Mouse (Mus musculus) gastrocnemius, postnatal 25 days (tissue): ENCODE results near the gene Pdzd9. TPM values are rescaled to one million over a fixed set of nuclear protein-coding genes. Genes with fewer than 3 reads are reported as not detected.

Experiments used
- DNase-seq: peaks from one replicate; pipeline ENCODE4 v3.0.0; 2022
- total RNA-seq, 2 experiments: library from RNA; stranded (reverse); gene quantifications; 1 replicate in 1 of 2; 2 replicates in 1 of 2; pipeline ENCODE4 v1.2.3; 2021

Pdzd9 gene
- total RNA-seq, 2 experiments from 2014 or later, result not detected

DNA sequence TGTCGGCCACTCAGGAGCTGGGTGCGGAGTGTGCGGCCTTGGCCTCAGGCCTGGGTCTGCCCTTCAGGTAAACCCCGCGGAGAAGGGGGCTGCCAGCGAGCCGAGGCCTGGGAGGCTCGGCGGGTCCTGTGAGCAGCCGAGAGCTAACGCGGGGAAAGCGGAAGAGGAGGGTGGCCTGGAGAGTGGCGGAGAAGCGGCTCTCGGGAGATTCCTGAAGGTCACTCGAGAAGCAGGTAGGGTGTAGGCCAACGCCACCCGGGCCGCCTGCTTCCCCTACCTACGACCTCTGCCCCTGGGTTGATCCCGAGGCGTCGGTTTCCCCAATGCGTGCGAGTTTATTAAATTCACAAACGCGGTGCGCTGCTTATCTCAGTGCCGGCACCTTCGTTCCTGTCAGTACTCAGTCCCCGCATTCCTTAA lies 34.8 kb downstream of the Pdzd9 start:
- no peak for DNase-seq

DNA sequence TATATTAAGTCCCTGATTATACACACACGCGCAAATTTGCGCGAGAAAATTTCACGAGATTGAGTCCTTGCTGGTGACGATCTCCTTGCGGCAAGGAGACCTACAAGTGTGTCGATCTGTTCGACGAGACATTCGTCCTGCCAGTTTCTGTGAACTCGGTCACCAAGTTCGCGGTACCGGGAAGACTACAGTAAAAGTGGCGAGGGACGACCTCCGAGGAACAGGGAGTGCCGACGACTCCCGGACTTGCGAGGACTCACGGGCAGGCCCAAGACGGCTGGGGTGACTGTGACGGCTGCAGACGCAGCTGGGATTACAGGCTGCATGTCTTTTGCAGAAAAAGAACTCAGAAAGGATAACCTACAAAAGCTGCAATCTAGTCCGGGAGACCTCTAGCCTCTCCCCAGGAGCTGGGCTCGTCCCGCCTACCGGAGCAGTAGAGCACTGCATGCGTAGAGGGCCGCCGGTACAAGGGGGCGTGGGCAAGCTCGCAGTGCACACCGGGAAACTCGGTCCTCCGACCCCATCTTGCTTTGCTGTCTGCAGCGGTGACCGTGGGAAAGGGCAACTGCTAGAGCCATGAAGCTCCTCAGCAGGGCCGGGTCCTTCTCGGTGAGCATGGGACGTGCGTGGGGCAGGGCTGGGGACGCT lies 35.3 kb downstream of the Pdzd9 start, which contains the start of gene Uqcrc2:
Uqcrc2 (plus strand) TSS at position 466 of the 651 bp plus-strand sequence.
- DNase-seq, result peak; percentile 81

DNA sequence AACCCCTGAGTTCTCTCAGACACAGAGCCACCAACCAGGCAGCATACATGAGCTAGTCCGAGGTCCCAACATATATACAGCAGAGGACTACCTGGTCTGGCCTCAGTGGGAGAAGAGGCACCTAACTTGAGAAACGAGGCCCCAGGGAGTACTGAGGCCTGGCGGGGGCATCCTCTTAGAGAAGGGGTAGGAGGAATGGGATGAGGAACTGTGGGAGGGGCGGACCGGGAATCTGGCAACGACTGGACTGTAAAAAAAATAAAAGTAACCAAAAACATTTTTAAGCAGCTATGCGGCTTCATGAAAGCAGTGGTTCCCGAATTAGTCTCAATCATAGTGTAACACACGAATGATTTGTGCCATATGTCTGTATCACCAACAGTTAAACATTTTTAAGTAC lies 35.8 kb downstream of the Pdzd9 start:
- no peak for DNase-seq

DNA sequence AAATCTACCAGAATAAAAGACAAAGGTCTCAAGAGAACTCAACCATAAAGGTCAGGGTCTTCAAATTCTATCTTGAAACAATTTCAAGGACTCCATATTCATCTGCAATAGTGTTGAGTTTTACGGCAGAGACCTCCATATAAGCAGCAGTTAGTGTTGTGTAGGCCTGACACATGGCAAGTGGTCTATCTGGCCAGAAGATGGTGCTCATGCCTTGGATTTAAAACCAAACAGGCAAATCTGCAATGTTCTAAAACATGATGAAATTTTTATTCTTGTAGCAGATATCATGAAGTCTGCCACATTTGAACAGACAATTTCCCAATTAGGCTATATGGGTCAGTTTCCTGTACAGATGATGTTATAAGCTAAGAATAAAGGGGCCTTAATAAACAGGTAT lies 37.6 kb downstream of the Pdzd9 start:
- DNase-seq, result no peak

DNA sequence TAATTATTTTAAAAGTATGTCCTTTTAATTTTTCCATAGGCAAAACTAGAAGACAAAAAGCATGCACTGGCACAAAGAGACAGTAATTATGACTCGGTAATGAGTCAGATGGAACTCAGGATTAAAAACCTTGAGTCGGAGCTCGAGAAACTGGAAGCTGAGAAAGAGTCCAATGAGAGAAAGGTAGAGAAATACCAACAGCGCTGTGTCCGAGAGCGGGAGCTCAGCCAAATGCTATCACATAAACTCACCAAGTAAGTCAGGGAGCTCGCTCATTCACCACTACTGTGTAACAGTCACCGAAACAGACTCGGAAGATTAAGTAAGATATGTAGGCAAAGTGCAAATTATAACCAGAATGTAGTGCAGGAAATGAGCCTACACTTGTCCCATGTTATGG lies 49.3 kb downstream of the Pdzd9 start:
- no peak for DNase-seq

DNA sequence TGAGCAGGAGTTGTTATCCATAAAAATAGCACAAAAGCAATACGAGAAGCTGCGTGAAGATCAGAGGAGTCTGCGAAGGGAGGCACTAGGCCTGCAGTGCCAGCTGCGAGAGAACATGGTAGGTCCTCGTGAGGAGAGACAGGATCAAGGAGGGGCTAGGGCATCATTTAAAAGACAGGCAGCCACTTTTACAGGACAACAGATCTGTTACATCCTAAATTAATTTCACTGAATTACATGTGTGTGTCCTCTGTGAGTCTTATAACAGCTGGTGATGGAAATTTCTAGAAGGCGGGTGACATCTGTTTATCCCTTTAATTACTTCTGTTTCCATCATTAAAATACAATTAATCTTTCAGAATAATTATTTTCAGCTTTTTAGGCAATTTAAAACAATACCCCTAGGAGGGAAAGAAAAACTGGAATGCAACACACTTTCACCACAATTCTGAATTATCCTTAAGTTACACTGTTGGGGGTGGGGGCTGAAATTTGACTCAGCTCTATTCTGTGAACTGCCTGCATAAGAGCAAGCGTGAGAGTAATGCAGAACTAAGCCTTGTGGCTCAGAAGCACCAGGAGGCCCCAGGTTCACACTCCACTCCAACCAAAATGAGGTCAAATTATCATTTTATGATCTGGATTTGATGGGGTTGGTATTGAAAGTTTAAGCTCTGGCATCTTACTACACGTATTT lies 49.9 kb downstream of the Pdzd9 start:
- DNase-seq, result no peak

Other genes with a start within 250 kb of the Pdzd9 start
- gene Uqcrc2, start 35.2 kb downstream of the Pdzd9 start, total RNA-seq, result 100 to 1,000 TPM; 519 to 547 TPM
- gene Mosmo, start 7.3 kb upstream of the Pdzd9 start, total RNA-seq, result 10 to 100 TPM; 20.2 to 20.7 TPM
- gene Vwa3a, start 69.0 kb upstream of the Pdzd9 start, total RNA-seq, result under 1 TPM; 0.51 to 0.72 TPM
- gene Gm5737, start 142.0 kb upstream of the Pdzd9 start, total RNA-seq, result under 1 TPM; 0.43 to 0.51 TPM
- 10 to 100 TPM; 39.3 to 56.2 TPM for gene Eef2k, start 172.5 kb upstream of the Pdzd9 start, total RNA-seq
- 10 to 100 TPM in 1 of 2 experiments, 1 to 10 TPM in 1; 9.0 to 11.0 TPM for gene Polr3e, start 247.4 kb upstream of the Pdzd9 start, total RNA-seq